Mouse (Mus musculus): ENCODE measurements around the gene Coq5. TPM values are rescaled to one million over a fixed set of nuclear protein-coding genes. Genes with fewer than 3 reads are reported as not detected.
"Not testable (repeated sequence)": the region's sequence is repeated elsewhere in the genome, so short reads cannot be mapped to it uniquely, and the experiment has no call there.

Gene Coq5
- total RNA-seq, 1 experiment from 2014 or later, result 43.7 TPM

DNA sequence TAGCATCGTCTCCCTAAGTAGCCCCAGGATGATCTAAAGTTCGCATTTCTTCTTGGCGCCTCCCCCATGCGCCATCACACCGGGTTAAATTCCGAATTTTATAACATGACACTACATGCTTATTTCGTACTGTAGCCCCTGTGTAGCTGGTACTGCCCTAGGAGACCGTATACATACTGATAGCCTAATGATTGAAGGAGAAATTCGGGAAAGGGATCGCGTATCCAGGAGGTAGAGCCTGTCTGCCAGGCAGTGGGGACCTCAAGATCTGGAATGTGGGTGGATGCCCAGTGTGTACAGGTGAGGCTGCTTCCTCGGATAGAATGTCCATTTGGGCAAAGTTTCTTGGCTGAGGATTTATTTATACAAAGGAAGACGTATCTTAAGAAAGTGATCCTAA, 22.1 kb downstream of the Coq5 start:
- ATAC-seq (replicated peaks; ENCODE audit: low read depth, poor library complexity, severe bottlenecking), result no peak

DNA sequence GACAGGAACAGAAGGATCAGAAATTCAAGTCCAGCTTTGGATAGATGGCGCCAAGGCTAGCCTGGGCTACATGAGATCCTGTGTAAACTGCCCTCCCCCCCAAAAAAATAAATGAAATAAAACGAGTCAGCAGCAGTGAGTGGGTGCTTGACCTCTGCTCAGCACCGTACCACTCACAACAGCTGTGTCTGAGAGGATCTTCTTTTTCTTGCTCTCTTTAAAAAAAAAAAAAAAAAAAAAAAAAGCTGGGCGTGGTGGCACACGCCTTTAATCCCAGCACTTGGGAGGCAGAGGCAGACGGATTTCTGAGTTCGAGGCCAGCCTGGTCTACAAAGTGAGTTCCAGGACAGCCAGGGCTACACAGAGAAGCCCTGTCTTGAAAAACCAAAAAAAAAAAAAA, 22.7 kb downstream of the Coq5 start:
- not testable (repeated sequence) for ATAC-seq (replicated peaks; ENCODE audit: low read depth, poor library complexity, severe bottlenecking)

DNA sequence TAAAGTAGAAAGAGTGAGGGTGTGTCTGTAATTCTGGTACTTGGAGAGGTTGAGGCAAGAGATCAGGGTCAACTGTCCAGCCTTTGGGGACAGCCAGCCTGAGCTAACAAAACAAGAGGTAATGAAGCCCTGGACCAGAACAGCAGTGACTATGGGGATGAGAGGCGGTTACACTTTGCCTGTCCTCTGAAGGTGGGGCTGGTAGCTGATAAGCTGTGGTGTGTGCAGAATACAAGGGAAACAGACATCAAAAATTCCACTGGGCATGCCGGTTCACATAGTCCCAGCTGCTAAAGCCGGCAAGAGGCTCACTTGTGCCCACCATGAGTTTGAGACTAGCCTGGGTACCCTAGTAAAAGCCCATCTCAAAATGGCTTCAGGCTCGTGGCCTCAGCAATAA, 32.9 kb downstream of the Coq5 start:
- no peak; the same call in 1 of the 2 replicates for ATAC-seq (replicated peaks; ENCODE audit: low read depth, poor library complexity, severe bottlenecking)

DNA sequence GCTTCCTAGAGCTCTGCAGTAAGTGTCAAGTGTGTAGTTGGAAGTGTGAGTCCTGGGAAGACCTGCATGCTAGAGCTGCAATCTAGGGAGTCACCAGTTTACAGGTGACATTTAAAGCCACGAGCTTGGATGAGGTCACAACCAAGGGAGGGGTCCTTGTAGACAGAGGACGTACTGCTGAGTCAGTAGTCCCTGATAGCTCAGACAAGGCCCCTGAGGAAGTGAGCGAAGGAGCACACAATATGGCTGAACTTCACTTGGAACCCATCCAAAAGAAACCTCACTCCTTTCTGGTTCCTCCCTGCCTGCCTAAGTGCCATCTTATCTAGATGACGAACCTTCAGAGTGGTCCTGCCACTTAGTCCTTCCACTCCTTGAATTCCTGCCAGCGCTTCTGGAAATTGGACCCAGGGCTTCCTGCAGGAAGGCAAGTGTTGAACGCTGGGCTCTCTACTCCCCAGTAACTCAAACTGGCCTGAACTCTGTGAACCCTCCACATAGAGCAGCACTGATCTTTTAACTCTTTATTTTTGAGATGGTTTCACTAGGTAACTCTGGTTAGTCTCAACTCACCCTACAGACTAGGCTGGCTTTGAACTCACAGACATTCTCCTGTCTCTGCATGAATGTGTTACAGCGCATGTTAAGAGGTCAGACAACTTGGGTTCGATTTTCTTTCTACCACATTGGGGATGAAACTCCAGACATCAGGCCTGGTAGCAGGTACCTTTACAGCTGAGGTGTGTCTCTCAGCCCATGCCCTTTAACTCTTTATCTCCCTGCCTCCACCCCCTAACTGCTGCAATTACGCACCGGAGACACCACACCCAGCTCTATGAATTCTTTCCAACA, 33.6 kb downstream of the Coq5 start:
- ATAC-seq (replicated peaks; ENCODE audit: low read depth, poor library complexity, severe bottlenecking), result peak; percentile 93

DNA sequence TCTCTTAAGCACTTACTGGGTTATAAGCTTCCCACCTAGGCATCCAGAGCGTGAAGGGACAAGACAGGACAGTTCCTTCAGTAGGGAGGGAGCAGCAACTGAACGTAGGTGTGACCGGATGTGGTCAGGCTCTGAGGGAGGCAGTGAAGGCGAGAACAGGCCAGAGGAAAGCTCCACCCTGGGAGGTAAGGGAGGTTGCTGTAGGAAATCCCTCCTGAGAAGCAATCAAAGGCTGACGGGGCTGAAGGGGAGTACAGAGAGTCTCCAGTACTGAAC, 34.1 kb downstream of the Coq5 start:
- no peak for ATAC-seq (replicated peaks; ENCODE audit: low read depth, poor library complexity, severe bottlenecking)

DNA sequence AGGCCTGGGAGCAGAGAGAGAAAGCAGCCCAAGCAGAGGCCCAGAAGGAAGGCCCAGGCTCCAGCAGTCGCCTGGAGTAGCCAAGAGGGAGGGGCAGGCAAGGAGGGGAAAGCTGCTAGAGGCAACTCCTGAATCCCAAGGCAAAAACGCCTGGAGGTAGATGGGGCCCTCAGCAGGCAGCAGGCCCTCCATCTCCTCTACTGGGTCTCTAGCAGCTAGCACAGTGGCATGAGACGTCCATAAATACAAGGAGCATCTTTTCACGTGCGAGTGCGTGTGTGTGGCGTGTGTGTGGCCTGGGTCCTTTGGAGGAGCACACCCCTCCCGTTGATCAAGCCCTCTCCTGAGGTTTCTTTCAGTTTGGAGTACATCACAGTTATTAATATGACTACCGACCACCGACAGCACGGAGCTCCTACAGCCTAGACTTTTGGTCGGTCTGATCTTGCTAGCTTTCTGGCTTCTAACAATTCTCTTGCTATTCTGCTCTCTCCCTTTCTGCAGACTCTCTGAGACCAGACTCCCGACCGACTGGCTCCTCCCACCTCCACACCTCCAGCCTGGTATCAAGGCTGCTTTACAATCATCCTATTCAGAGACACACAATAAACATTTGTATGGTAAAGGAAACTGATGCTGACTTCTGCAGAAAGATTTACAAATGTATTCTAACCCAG, 37.6 kb downstream of the Coq5 start:
- no peak for ATAC-seq (replicated peaks; ENCODE audit: low read depth, poor library complexity, severe bottlenecking)

DNA sequence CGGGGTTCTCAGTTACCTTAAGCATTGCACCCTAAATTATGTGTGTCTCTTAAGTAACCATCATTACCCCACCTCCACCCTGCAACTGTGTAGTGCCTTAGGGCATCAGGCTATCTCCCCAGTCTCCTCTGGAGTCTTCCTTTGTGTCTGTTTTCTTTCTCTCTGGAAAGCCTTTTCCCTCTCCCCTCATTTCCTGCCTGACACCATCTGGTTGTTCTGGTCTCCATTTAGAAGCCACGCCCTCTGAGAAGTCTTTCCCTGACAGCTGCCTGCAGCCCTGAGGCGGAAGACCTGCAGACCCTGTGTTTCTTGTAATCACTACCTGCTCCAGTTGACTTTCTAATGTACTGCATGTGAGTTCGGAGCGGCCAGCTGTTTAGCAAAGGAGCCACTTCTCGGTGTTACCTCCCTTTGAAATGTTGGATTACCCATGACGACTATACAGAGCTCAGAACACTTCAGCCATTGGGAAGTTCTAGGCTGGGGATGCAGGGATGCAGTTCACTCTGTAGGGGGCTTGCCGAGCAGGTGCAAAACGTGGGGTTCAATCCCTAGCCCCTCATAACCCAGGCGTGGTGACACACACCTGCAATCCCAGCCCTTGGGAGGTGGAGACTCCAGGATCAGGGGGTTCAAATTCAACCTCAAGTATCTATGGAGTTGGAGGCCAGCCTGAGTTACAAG, 38.3 kb downstream of the Coq5 start:
- ATAC-seq (replicated peaks; ENCODE audit: low read depth, poor library complexity, severe bottlenecking), result no peak

DNA sequence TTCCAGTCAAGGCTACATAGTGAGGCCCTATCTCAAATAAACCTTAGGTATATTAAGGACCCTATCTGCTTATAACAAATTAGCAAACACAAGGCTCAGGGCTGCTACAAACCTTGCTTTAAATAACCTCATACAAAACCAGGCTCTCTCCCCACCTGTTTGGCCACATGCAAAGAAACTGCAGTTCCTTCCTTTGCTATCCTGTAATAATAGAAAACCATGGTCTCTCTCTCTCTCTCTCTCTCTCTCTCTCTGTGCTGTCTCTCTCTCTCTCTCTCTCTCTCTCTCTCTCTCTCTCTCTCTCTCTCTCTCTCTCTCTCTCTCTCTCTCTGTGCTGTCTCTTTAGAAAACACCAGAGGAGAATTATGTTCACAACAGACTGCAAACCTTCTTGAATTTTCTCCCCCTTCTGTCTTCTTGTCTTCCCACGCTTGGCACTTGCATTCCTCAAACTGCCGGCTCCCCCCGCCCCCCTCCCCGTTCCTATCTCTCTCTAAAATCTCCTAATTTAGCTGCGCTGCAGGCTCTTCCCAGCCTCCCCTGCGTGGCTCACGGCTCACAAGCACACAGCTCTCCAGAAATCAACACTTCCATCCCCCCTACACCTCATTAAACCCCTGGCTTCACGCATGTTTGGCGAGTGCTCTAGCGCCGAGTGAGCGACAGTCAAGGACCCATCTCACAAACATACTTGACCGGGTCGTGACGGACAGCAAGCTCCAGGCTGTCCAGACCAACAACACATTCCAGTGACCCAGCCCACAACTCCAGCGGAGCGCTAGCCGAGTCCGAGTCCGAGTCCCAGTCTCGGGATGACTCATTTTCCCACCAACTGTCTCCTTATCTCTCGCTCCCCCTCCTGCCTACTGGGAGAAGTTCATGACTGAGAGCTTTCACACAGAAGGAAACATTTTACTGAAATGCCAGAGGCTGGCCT, 39.8 kb downstream of the Coq5 start:
- peak; percentile 95 for ATAC-seq (replicated peaks; ENCODE audit: low read depth, poor library complexity, severe bottlenecking)

DNA sequence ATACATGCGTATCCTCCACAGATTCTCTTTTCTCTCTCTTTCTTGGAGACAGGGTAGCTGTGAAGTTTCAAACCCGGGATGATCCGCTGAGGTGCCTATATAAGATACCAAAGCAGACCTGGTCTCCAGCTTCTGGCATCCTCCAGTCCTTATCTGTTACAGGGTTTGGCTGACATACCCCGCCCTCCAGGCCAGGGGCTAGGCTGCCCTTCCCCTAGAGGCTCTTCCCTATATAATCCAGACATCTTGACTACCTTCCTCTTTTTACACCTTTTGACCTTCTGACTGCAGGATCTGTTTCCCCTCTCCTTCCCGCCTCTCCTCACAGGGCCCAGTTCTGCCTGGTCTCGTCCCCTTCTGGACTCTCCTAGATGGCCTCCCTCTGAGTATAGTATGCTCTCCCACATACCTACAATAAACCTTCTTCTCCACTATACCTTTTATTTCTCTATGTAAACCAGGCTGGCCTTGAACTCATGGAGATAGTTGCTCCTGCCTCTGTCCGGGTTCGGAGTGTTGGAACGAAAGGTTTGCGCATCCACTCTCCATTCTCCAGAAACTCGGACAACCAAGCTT, 46.9 kb downstream of the Coq5 start:
- ATAC-seq (replicated peaks; ENCODE audit: low read depth, poor library complexity, severe bottlenecking), result peak; percentile 27

DNA sequence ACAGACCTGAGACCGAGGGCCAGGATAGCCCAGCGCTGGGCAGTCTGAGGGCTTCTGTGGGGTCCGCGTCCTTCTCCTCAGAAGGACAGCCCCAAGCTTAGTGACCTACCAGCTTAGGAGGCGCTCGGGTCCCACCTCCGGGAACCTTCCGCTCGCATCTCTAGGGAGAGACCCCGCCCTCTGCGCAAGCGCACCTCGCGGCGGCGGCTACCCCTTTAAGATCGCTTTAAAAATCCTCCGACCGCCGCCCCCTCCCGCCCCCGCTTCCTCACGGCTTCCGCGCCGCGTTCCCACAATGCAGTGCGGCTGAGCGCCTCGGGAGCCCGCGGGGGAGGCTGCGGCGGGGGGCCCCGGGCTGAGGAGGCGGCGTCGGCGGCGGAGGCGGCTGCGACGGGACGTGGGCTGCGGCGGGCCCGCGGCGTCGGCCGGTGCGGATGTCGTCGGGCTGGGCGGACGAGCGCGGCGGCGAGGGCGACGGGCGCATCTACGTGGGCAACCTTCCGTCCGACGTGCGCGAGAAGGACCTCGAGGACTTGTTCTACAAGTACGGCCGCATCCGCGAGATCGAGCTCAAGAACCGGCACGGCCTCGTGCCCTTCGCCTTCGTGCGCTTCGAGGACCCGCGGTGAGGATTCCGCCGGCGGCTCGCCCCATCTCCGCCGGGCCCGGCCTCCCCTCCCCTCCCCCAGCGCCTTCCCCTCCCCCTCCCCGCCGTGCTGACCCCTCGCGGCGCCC, 47.6 kb downstream of the Coq5 start, which contains the start of gene Srsf9:
Srsf9 (plus strand) TSS at position 303 of the 735 bp plus-strand sequence.
- ATAC-seq (replicated peaks; ENCODE audit: low read depth, poor library complexity, severe bottlenecking), result peak; percentile 97

DNA sequence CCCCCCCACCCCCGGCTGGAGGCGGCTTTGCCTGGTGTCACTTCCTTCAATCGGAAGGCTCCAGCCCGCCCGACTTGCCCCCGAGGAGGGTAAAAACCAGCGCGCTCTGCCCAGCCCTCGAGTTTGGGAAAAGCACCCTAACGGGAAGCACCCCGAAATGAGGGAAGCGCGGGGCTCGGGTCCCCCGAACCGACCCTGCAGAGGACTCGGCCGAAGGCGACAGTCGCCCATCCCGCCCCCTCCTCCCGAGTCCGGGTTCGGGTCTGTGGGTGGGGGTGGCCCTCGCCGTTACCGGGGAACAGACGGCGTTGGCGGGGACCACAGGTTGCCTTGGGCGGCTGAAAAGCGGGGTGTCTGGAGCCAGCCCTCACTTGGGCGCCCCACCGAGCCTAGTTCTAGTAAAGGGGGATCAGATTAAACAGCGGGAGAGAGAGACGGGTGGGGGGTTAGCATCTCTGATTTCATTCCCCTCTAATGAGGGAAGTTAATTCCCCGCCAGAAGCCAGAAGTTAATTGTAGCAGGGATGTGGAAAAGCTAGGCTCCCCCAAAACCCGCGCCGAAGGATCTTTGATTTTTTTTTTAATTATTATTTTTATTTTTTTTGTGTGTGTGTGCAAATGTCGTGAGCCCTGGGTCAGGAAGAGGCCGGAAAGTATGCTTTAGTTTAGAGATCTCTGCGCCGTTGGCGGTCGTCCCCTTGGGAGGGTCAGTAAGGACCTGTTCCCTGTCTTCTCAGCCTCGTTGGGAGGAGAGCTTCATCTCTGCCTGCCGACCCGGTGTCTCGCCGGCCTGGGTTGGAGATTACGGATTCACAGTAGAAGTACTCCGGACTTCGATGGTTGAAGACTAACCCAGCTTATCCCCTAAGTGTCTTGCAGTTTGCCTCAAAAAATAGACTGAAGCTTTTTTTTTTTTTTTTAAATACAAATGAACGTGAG, 48.4 kb downstream of the Coq5 start:
- no peak for ATAC-seq (replicated peaks; ENCODE audit: low read depth, poor library complexity, severe bottlenecking)

DNA sequence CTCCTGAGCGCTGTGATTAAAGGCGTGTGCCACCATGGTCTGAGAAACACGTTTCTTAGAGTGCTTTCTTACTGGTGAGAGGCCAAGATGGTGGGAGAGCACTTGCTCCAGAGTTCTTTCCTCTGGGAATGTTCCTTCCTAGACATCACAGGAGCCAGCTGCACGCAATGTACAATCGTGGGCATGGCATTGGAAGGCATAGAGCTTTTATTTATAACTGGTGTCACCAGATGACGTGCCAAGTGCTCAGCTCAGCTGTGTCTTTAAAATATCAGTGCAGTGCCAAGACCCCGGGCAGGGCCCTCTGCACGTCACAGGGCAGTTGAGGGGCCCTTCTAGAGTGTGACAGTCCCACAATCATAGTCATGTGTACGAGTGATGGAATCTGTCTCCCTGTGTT, 51.5 kb downstream of the Coq5 start:
- no peak for ATAC-seq (replicated peaks; ENCODE audit: low read depth, poor library complexity, severe bottlenecking)

DNA sequence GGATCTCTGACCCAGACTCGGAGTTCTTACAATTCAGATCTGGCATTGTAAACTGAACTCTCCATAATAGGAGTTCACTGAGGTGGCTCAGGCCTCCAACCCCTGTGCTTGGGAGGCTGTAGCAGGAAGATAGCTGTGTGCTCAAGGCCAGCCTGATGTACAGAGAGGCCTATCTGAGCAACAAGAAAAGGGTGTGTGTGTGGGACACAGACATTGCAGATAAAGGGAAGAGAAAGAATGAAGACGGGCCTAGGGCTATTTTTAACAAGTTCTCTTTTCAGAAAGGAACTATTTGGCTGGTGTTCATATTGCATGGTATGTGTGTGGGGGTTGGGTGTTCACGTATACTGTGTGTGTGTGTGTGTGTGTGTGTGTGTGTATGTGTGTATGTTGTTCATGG, 54.2 kb downstream of the Coq5 start:
- ATAC-seq (replicated peaks; ENCODE audit: low read depth, poor library complexity, severe bottlenecking), result peak; percentile 55; the same call in 1 of the 2 replicates

DNA sequence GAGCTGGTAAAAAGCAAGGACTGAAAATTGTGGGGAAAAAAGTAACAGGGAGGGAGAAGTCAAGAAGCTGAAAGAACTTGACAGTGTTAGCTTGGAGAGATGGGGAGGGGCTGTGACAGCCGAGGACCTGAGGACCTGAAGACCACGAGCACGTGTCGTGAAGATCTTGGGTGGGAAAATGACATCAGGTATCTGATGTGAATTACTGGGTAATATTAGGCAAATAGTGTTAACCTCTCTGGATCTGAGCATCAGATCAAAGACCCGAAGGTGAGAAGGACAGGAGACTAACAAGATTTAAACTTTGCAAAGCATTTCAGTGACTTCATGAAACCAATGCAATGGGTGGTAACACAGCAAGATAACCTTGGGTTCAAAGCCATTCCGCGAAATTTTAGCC, 60.5 kb downstream of the Coq5 start:
- ATAC-seq (replicated peaks; ENCODE audit: low read depth, poor library complexity, severe bottlenecking), result no peak

DNA sequence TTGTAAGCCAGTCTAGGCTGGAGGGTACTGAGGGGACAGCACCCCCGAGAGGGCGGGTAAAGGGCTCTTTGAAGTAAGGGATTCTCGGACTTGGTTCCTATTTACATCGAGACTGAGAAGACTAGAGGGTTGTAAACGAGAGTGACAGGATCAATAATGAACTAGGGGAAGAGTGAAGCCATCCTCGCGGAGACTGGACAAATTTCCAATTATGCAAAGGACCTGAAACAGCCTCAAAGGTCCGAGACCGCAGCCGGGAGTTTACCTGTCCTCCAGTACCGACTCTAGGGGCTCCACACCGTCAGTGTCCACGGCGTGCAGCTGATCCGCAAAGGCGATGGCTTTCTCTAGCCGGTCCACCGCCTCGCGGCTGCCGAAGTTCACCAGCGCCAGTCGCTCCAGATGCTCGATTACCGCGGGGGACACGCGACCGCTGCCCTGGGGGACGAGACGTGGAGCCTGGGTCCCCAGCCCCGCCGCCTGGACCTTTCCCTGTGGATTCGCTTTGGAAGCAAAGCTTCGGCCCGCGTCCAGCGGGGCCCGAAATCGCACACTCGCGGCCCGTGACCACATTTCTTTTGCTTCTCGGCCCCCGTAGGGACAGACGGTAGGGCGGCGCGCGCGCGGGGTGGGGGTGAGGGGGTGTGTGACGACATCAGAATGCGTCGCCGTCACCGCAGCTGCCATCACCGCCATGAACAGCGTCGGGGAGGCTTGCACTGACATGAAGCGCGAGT, 61.3 kb downstream of the Coq5 start, which contains the start of the genes Gatc and Triap1:
Gatc (minus strand) TSS at position 602 of the 737 bp plus-strand sequence.
Triap1 (plus strand) TSS at position 649 of the 737 bp plus-strand sequence.
- ATAC-seq (replicated peaks; ENCODE audit: low read depth, poor library complexity, severe bottlenecking), result peak; percentile 87

DNA sequence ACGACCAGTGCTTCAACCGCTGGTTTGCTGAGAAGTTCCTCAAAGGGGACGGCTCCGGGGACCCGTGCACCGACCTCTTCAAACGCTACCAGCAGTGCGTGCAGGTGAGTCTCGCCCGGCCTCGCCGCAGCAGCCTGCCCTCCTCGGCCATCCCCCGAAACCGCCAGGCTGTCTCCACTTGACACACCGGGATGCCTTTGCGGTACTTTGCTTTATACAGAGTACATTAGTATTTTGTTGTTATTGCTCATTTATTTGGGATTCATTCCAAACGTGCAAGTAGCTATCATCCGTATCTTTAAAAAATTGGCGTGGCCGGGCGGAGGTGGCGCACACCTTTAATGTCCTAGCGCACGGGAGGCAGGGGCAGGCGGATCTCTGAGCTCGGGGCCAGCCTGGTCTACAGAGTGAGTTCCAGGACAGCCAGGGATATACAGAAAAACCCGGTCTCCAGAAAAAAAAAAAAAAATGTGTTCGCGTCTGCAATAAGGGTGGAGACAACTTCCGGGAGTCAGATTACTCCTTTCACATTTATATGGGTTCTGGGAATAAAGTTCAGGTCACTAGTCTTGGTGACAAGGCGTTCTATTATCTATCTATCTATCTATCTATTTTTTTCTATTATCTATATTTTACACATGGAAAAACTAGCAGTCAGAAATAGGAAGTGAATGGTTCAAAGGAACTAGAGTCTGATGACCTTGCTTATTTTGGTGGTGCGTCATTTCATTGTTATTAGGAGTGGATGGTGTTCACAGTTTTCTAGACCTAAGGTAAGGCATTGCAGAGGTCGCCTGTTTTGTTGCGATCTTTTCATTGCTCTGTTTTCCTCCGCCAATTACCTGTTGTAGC, 62.1 kb downstream of the Coq5 start:
- ATAC-seq (replicated peaks; ENCODE audit: low read depth, poor library complexity, severe bottlenecking), result peak; percentile 61; the same call in 1 of the 2 replicates
